Mouse (Mus musculus): ENCODE data around the gene Kri1. TPM values are rescaled to one million over a fixed set of nuclear protein-coding genes. Genes with fewer than 3 reads are reported as not detected.

The Kri1 gene
- polyA plus RNA-seq, 1 experiment, result 24.9 TPM

GRCm38 (mm10) chr9:21291022-21291787 is 3.4 kb upstream of the Kri1 start, which contains the start of gene Cdkn2d:
Gene Cdkn2d, minus strand, starts transcription at chr9:21291407.
- TF ChIP-seq POLR2A (IDR thresholded peaks at IDR 0.05; ENCODE audit: low read depth, low read length) (peak; percentile 74), CTCF (IDR thresholded peaks at IDR 0.05; ENCODE audit: borderline replicate concordance, insufficient read depth, low read length) (no peak)
- peak within 1 kb of the TSS; percentile 38 for H3K27ac ChIP-seq (ENCODE audit: insufficient read depth, low read length)
- peak within 1 kb of the TSS; percentile 94 for H3K4me3 ChIP-seq (ENCODE audit: insufficient read depth, low read length)
- peaks cover 13% of the 10 kb centered on the region for H3K4me1 ChIP-seq (ENCODE audit: control insufficient read depth, insufficient read depth, low read length)

- TF ChIP-seq CTCF (IDR thresholded peaks at IDR 0.05; ENCODE audit: borderline replicate concordance, insufficient read depth, low read length), result no peak
- TF ChIP-seq POLR2A (IDR thresholded peaks at IDR 0.05; ENCODE audit: low read depth, low read length), result no peak
- peak overlapping the region; percentile 26; the same call in 1 of the 2 replicates for H3K27ac ChIP-seq (ENCODE audit: insufficient read depth, low read length)
Observed at GRCm38 (mm10) chr9:21290589-21290988, 2.8 kb upstream of the Kri1 start.

GRCm38 (mm10) chr9:21289337-21289671 is 1.5 kb upstream of the Kri1 start:
- Histone ChIP-seq H3K4me3 (ENCODE audit: insufficient read depth, low read length) (peak overlapping the region; percentile 94), H3K27ac (ENCODE audit: insufficient read depth, low read length) (no peak overlapping the region), H3K4me1 (ENCODE audit: control insufficient read depth, insufficient read depth, low read length) (peaks cover 13% of the 10 kb centered on the region)
- TF ChIP-seq CTCF (IDR thresholded peaks at IDR 0.05; ENCODE audit: borderline replicate concordance, insufficient read depth, low read length), result no peak
- TF ChIP-seq POLR2A (IDR thresholded peaks at IDR 0.05; ENCODE audit: low read depth, low read length), result no peak

More at GRCm38 (mm10) chr9:21290589-21290988, 2.8 kb upstream of the Kri1 start:
- peaks cover 13% of the 10 kb centered on the region for H3K4me1 ChIP-seq (ENCODE audit: control insufficient read depth, insufficient read depth, low read length)
- H3K4me3 ChIP-seq (ENCODE audit: insufficient read depth, low read length), result peak overlapping the region; percentile 94

- peak overlapping the region; percentile 87 for H3K27ac ChIP-seq (ENCODE audit: insufficient read depth, low read length)
- H3K4me3 ChIP-seq (ENCODE audit: insufficient read depth, low read length), result peak overlapping the region; percentile 14; the same call in 1 of the 2 replicates
- TF ChIP-seq POLR2A (IDR thresholded peaks at IDR 0.05; ENCODE audit: low read depth, low read length) (no peak), CTCF (IDR thresholded peaks at IDR 0.05; ENCODE audit: borderline replicate concordance, insufficient read depth, low read length) (no peak)
- peaks cover 13% of the 10 kb centered on the region for H3K4me1 ChIP-seq (ENCODE audit: control insufficient read depth, insufficient read depth, low read length)
Observed at GRCm38 (mm10) chr9:21288404-21289336, 901 bp upstream of the Kri1 start.

- peaks cover 13% of the 10 kb centered on the region for H3K4me1 ChIP-seq (ENCODE audit: control insufficient read depth, insufficient read depth, low read length)
- TF ChIP-seq POLR2A (IDR thresholded peaks at IDR 0.05; ENCODE audit: low read depth, low read length), result no peak
- no peak for TF ChIP-seq CTCF (IDR thresholded peaks at IDR 0.05; ENCODE audit: borderline replicate concordance, insufficient read depth, low read length)
- H3K27ac ChIP-seq (ENCODE audit: insufficient read depth, low read length), result peak overlapping the region; percentile 78; the same call in 1 of the 2 replicates
- peak overlapping the region; percentile 88 for H3K4me3 ChIP-seq (ENCODE audit: insufficient read depth, low read length)
Observed at GRCm38 (mm10) chr9:21286753-21287152, 1.0 kb downstream of the Kri1 start.

- Histone ChIP-seq H3K4me3 (ENCODE audit: insufficient read depth, low read length) (no peak overlapping the region), H3K4me1 (ENCODE audit: control insufficient read depth, insufficient read depth, low read length) (peaks cover 10% of the 10 kb centered on the region), H3K27ac (ENCODE audit: insufficient read depth, low read length) (no peak overlapping the region)
- no peak for TF ChIP-seq POLR2A (IDR thresholded peaks at IDR 0.05; ENCODE audit: low read depth, low read length)
- no peak for TF ChIP-seq CTCF (IDR thresholded peaks at IDR 0.05; ENCODE audit: borderline replicate concordance, insufficient read depth, low read length)
Observed at GRCm38 (mm10) chr9:21283994-21284393, 3.8 kb downstream of the Kri1 start.

GRCm38 (mm10) chr9:21283591-21283990 is 4.2 kb downstream of the Kri1 start:
- TF ChIP-seq POLR2A (IDR thresholded peaks at IDR 0.05; ENCODE audit: low read depth, low read length), result no peak
- no peak for TF ChIP-seq CTCF (IDR thresholded peaks at IDR 0.05; ENCODE audit: borderline replicate concordance, insufficient read depth, low read length)
- Histone ChIP-seq H3K27ac (ENCODE audit: insufficient read depth, low read length) (no peak overlapping the region), H3K4me1 (ENCODE audit: control insufficient read depth, insufficient read depth, low read length) (peaks cover 7% of the 10 kb centered on the region), H3K4me3 (ENCODE audit: insufficient read depth, low read length) (no peak overlapping the region)

- TF ChIP-seq CTCF (IDR thresholded peaks at IDR 0.05; ENCODE audit: borderline replicate concordance, insufficient read depth, low read length), result no peak
- TF ChIP-seq POLR2A (IDR thresholded peaks at IDR 0.05; ENCODE audit: low read depth, low read length), result no peak
- Histone ChIP-seq H3K4me3 (ENCODE audit: insufficient read depth, low read length) (no peak overlapping the region), H3K27ac (ENCODE audit: insufficient read depth, low read length) (no peak overlapping the region), H3K4me1 (ENCODE audit: control insufficient read depth, insufficient read depth, low read length) (no peaks in the 10 kb centered on the region)
Observed at GRCm38 (mm10) chr9:21277776-21278175, 10.0 kb downstream of the Kri1 start.

GRCm38 (mm10) chr9:21276307-21276706 is 11.5 kb downstream of the Kri1 start:
- Histone ChIP-seq H3K4me1 (ENCODE audit: control insufficient read depth, insufficient read depth, low read length) (no peaks in the 10 kb centered on the region), H3K4me3 (ENCODE audit: insufficient read depth, low read length) (no peak overlapping the region)
- no peak for TF ChIP-seq CTCF (IDR thresholded peaks at IDR 0.05; ENCODE audit: borderline replicate concordance, insufficient read depth, low read length)

More at GRCm38 (mm10) chr9:21276307-21276706, 11.5 kb downstream of the Kri1 start:
- no peak overlapping the region for H3K27ac ChIP-seq (ENCODE audit: insufficient read depth, low read length)
